ENCODE assay signal across 8 mouse cellular contexts in the genomic region with DNA sequence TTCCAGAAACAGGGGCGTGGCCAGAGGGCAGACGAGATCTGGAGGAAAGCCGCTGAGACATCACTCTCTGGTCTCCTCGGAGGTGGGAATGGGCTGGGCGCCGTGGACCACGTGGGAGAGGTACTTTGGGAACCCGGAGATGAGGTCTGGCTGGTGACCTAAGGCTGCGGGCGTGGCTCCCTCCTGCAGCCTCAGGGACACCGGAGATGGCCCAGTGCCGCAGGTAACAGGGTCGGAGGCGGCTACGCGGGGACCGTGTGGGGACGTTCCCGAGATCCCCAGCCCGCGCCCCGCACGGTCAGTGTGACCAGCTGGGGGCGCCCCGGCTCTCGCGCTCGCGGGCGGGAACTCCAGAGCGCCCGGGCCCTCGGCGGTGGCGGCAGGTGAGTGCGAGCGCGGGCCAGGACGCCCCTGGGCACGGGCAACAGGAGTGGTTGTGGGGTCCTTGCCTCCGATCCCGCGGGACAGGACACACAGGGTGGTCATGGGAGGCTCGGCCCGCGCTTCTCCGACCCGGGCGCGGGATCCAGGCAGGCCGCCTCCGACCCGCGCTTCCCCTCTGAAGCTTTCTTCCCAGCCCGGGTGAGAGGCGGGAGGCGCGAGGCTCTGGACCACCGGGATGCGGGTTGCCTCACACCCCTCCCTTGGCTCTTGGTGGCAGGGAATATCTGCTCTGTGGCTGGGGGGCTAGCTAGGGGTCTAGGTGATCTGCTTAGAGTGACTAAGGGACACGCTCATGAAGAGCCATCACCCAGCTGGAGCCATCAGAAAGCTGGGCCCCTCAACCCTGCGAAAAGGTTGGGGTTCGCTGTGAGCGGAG. TPM values are rescaled to one million over a fixed set of nuclear protein-coding genes. Genes with fewer than 3 reads are reported as not detected.
DNase-seq lines count a peak whose midpoint lies in the region.

A gene (plus strand): TSS at position 173 of the 820 bp plus-strand sequence.

- peak within 1 kb of the TSS; percentile 57 for H3K4me3 ChIP-seq in heart, embryonic 10.5 days
- peak within 1 kb of the TSS; percentile 29 for H3K4me3 ChIP-seq in macrophage (ENCODE audit: inconsistent target)

- peaks cover 13% of the 10 kb centered on the region for H3K4me1 ChIP-seq in heart, embryonic 10.5 days

- H3K9me3 ChIP-seq in heart, embryonic 10.5 days = no peaks in the 10 kb centered on the region

- H3K27me3 ChIP-seq in heart, embryonic 10.5 days (ENCODE audit: insufficient read depth, poor library complexity, severe bottlenecking) = peaks cover 88% of the 10 kb centered on the region

- H3K36me3 ChIP-seq in heart, embryonic 10.5 days = no peaks in the 10 kb centered on the region
- no peaks in the 10 kb centered on the region for H3K36me3 ChIP-seq in macrophage (ENCODE audit: inconsistent target)

- H3K79me2 ChIP-seq in macrophage (ENCODE audit: inconsistent target) = peaks cover 35% of the 10 kb centered on the region

- H3K27ac ChIP-seq in heart, embryonic 10.5 days = peak within 1 kb of the TSS; percentile 72
- H3K27ac ChIP-seq in macrophage = no peak within 1 kb of the TSS

- 3% methylated on average over 63 of the region's 64 CpGs for WGBS in heart, embryonic 10.5 days
- 4% methylated on average over 60 of the region's 64 CpGs for WGBS in macrophage (ENCODE audit: missing documents)

- DNase-seq in CD8-positive naive resting alpha-beta T cell, adult 2 months (ENCODE audit: low read depth in 2 of 2, low spot score in 2 of 2) = peak; percentile 65 to 67
- DNase-seq in WW6 (ENCODE audit: low read depth, low spot score) = peak; percentile 58
- DNase-seq in embryo, embryonic 11 days = peak; percentile 81
- DNase-seq in heart, embryonic 10.5 days (ENCODE audit: low spot score) = no peak
- peak; percentile 71 for DNase-seq in kidney, postnatal 10 days
- DNase-seq in right cerebral cortex, postnatal 4 days = peak; percentile 67
- no peak for DNase-seq in layer of hippocampus, adult 18-20 months (ENCODE audit: low spot score in 2 of 2)

RNA-seq across cellular contexts. Expression of the gene that starts here (rescaled TPM):
- 3.4 and 4.0 TPM in 2 replicates for polyA plus RNA-seq in heart, embryonic 10.5 days (2016; fragmentation: Nextera tagmentation; extraction: Ambion mirVana)
- total RNA-seq in macrophage (2018; cell fraction: chromatin; rRNA removed) = 100 to 1,000 TPM; 118 to 513 (median 314) TPM
- total RNA-seq in macrophage (2018; cell fraction: cytosol; rRNA removed) = 100 to 1,000 TPM in 8 of 26 experiments, 10 to 100 TPM in 18; 53.5 to 117 (median 87.6) TPM
- 100 to 1,000 TPM; 108 to 315 (median 217) TPM for total RNA-seq in macrophage (2018; cell fraction: nucleus; rRNA removed)
- 49.6 to 90.2 TPM (median 76.3 TPM) in 3 replicates for polyA plus RNA-seq in macrophage (2018)
- total RNA-seq in layer of hippocampus, adult 18-20 months (2021) = 1 to 10 TPM; 2.2 to 3.3 TPM

Comparison
In these comparisons a context has a peak if more than half of its experiments do, and no peak if none do; other contexts are left out.
1. RNA of the gene that starts here (polyA plus RNA-seq): 49.6 to 90.2 TPM in macrophage; 3.4 to 4.0 TPM in heart, embryonic 10.5 days; every median in the first group is over 10 times any median in the second.
2. DNase-seq: peak in CD8-positive naive resting alpha-beta T cell, adult 2 months (2 of 2), WW6 (single experiment), embryo, embryonic 11 days (single experiment), kidney, postnatal 10 days (single experiment) and right cerebral cortex, postnatal 4 days (single experiment); none in heart, embryonic 10.5 days (single experiment) and layer of hippocampus, adult 18-20 months (0 of 2).